Mouse (Mus musculus) midbrain, postnatal 0 days (tissue): ENCODE measurements around the gene Hoxd8. TPM values are rescaled to one million over a fixed set of nuclear protein-coding genes. Genes with fewer than 3 reads are reported as not detected.
A peak's percentile ranks its signal among the peaks of the same experiment; 100 is the strongest.

Experiments
- ATAC-seq: fragments of 200-750 bp; cut with Nextera tagmentation; 2 replicates; pipeline ENCODE4 v1.8.0; 2017; ENCODE audit warnings: moderate number of reproducible peaks, mild to moderate bottlenecking, moderate TSS enrichment, moderate library complexity; ENCODE audit not compliant: low FRiP score
- DNase-seq: peaks from one replicate; pipeline ENCODE4 v3.0.0-alpha.2; 2015; ENCODE audit warnings: low spot score
- H3K27ac ChIP-seq: fragments of 300-500 bp; sonication (generic); 2 replicates; pipeline ENCODE4 v1.5.1; 2014; ENCODE audit warnings: low read depth, mild to moderate bottlenecking, low read length, mixed read lengths
- H3K27me3 ChIP-seq: fragments of 300-500 bp; sonication (generic); 2 replicates; pipeline ENCODE4 v1.6.1; 2014; ENCODE audit warnings: low read length, control low read depth, mixed read lengths; ENCODE audit not compliant: insufficient read depth
- H3K36me3 ChIP-seq: fragments of 300-500 bp; sonication (generic); 2 replicates; pipeline ENCODE4 v1.6.1; 2014; ENCODE audit warnings: low read length, control low read depth, mixed read lengths; ENCODE audit not compliant: insufficient read depth
- H3K4me1 ChIP-seq: fragments of 300-500 bp; sonication (generic); 2 replicates; pipeline ENCODE4 v1.6.1; 2014; ENCODE audit warnings: mild to moderate bottlenecking, control low read depth, antibody characterized with exemption, low read length, mixed read lengths; ENCODE audit not compliant: insufficient read depth
- H3K4me2 ChIP-seq: fragments of 300-500 bp; sonication (generic); 2 replicates; pipeline ENCODE4 v1.6.1; 2014; ENCODE audit warnings: low read depth, mild to moderate bottlenecking, low read length, mixed read lengths; ENCODE audit not compliant: poor library complexity, severe bottlenecking
- H3K4me3 ChIP-seq: fragments of 300-500 bp; sonication (generic); 2 replicates; pipeline ENCODE4 v1.5.1; 2014; ENCODE audit warnings: low read depth, mild to moderate bottlenecking, low read length, moderate library complexity
- H3K9ac ChIP-seq: fragments of 300-500 bp; sonication (generic); replicated peaks from 2 replicates; pipeline ENCODE4 v1.6.1; 2014; ENCODE audit warnings: mild to moderate bottlenecking, low read length, moderate library complexity, mixed read lengths; ENCODE audit not compliant: poor library complexity, severe bottlenecking
- H3K9me3 ChIP-seq: fragments of 300-500 bp; sonication (generic); 2 replicates; pipeline ENCODE4 v1.6.1; 2016; ENCODE audit warnings: low read length, control low read depth
- CTCF ChIP-seq: IDR thresholded peaks from 2 replicates; pipeline ENCODE4 v1.5.1; 2016; ENCODE audit warnings: antibody characterized with exemption, mild to moderate bottlenecking
- WGBS: fragments of 180-500 bp; shearing (Covaris S2); extraction: QIAGEN DNeasy Blood & Tissue Kit; methylation state at CpG from one replicate; pipeline ENCODE4 v1.1.7; 2014; 5-methylcytosine and 5-hydroxymethylcytosine counted together
- polyA plus RNA-seq: library from polyadenylated mRNA; unstranded; fragments of >200 nt; fragmentation: Nextera tagmentation; extraction: Ambion mirVana; gene quantifications from 2 replicates; pipeline ENCODE4 v1.2.1, GENCODE M21; 2015
- total RNA-seq: library from RNA; depleted of rRNA; stranded (reverse); fragments of >200 nt; gene quantifications from 2 replicates; pipeline ENCODE4 v1.2.3, GENCODE M21; 2014

The Hoxd8 gene
- total and polyA plus RNA-seq, 2 experiments from 2014 or later, result 0.05 TPM; not detected in 1

DNA sequence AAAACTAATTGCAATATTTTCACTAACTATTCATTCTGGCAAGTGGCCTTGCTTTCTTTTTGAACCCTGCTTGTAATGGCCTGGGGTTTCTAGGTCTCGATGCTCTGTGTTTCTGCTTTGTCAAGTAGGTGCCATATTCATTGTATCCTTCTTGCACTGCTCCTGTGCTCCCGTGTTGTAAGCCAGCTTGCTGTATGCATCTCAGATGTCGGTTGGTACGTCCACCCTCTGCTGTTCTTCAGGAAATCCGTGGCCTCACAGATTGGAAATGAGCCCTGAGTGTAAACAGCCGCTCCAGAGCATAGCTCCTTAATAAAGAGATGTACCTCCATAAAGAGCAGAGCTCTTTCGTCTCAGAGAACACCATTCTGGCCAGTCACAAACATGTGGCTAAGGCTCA is 3.2 kb downstream of the Hoxd8 start:
- no peak overlapping the region for H3K4me3 ChIP-seq
- H3K9me3 ChIP-seq, result no peaks in the 10 kb centered on the region
- H3K4me2 ChIP-seq, result no peak overlapping the region
- H3K9ac ChIP-seq, result no peak overlapping the region
- TF ChIP-seq CTCF, result no peak
- H3K36me3 ChIP-seq, result no peaks in the 10 kb centered on the region
- H3K4me1 ChIP-seq, result no peaks in the 10 kb centered on the region
- ATAC-seq (no peak), DNase-seq (no peak)
- 5% methylated on average over 7 of the region's 7 CpGs for WGBS
- no peak overlapping the region for H3K27ac ChIP-seq
- peaks cover 91% of the 10 kb centered on the region for H3K27me3 ChIP-seq

DNA sequence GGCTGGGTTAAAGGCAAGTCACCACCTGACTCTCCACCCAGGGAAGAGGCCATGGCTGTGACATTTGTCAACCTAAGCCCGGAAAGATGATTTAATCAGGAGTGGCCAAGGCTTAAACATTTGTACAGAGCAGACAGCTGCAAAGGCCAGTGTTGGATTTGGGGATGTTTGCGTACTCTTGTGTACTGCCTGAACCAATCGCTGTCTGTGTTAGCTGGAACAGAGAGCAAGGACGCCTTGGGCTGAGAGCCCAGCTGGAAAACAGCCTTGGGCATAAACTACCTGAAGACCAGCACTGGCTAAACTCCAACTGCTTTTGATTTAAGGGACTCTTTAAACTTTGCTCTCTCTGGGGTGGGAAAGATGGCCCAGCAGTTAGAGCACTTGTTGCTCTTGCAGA is 4.3 kb downstream of the Hoxd8 start:
- no peak for TF ChIP-seq CTCF
- H3K4me2 ChIP-seq, result no peak overlapping the region
- no peak overlapping the region for H3K4me3 ChIP-seq
- WGBS, result 8% methylated on average over 4 of the region's 4 CpGs
- no peaks in the 10 kb centered on the region for H3K4me1 ChIP-seq
- no peak for DNase-seq
- H3K27ac ChIP-seq, result no peak overlapping the region
- peaks cover 91% of the 10 kb centered on the region for H3K27me3 ChIP-seq
- no peak overlapping the region for H3K9ac ChIP-seq
- no peaks in the 10 kb centered on the region for H3K36me3 ChIP-seq
- H3K9me3 ChIP-seq, result no peaks in the 10 kb centered on the region
- no peak for ATAC-seq

GRCm38 (mm10) chr2:74709465-74710419 is 5.3 kb downstream of the Hoxd8 start:
- ATAC-seq, result no peak
- no peak overlapping the region for H3K4me2 ChIP-seq
- no peak overlapping the region for H3K4me3 ChIP-seq
- TF ChIP-seq CTCF, result no peak
- H3K4me1 ChIP-seq, result no peaks in the 10 kb centered on the region
- H3K9me3 ChIP-seq, result no peaks in the 10 kb centered on the region
- H3K27me3 ChIP-seq, result peaks cover 93% of the 10 kb centered on the region
- H3K36me3 ChIP-seq, result no peaks in the 10 kb centered on the region
- DNase-seq, result no peak
- 4% methylated on average over 5 of the region's 5 CpGs for WGBS
- H3K27ac ChIP-seq, result no peak overlapping the region
- no peak overlapping the region for H3K9ac ChIP-seq

- Histone ChIP-seq H3K9me3 (no peaks in the 10 kb centered on the region), H3K36me3 (no peaks in the 10 kb centered on the region), H3K27ac (no peak overlapping the region), H3K9ac (no peak overlapping the region), H3K27me3 (peaks cover 91% of the 10 kb centered on the region), H3K4me1 (no peaks in the 10 kb centered on the region), H3K4me2 (no peak overlapping the region), H3K4me3 (no peak overlapping the region)
- DNase-seq (no peak), ATAC-seq (no peak)
- under 1% methylated on average over 16 of the region's 16 CpGs for WGBS
- TF ChIP-seq CTCF, result no peak
Observed at GRCm38 (mm10) chr2:74710929-74711543, 6.6 kb downstream of the Hoxd8 start.

DNA sequence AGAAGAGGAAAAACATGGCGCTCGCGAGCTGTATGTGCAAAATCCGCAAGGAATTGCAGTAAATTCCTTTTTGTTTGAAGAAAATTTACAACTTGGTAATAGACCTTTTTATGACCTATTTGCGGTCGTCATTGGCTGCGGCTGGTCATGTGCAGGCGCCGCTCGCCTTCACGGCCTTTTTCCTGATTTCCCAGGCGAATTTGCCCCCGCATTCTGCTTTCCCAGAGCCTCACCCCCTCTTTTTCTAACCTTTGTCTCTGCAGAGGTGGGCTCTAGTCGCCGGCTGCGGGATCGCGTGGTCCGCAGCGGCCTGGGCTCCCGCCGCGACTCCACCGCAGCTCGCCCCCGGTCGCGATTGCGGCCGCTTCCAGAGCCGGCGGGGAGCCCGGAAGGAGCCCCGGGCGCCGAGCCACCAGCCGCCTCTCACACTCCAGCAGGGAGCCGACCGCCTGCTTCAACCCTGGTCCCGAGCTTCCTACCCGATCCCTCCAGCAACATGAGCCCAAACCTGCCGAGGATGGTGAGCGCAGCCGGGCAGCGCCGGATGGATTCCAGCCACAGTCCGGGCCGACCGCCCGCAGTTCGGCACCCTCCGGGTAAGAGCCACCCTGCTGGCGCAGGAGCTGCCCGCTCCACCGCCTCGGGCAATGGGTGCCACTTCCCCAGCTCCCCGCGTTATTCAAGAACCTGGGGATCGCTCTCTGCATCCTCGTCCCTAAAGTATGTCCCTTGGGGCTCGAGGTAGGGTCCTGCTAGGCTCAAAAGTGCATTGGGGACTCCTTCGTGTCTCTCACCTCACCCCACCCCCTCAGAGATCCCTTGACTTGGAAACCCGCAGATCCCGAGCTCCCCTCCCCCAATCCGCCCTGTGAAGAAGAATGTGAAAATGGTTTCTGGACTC is 7.6 kb downstream of the Hoxd8 start, which contains the start of the genes Hoxd3 and Hoxd4:
TSS of gene Hoxd3 (plus strand) at position 207 of the 901 bp plus-strand sequence.
TSS of gene Hoxd4 (plus strand) at position 209 of the 901 bp plus-strand sequence.
- Histone ChIP-seq H3K4me2 (peak within 1 kb of the TSS; percentile 28; the same call in 1 of the 2 replicates), H3K36me3 (no peaks in the 10 kb centered on the region), H3K27ac (no peak within 1 kb of the TSS), H3K4me3 (peak within 1 kb of the TSS; percentile 19; the same call in 1 of the 2 replicates), H3K9me3 (no peaks in the 10 kb centered on the region), H3K4me1 (no peaks in the 10 kb centered on the region), H3K9ac (no peak within 1 kb of the TSS), H3K27me3 (peaks cover 92% of the 10 kb centered on the region)
- ATAC-seq (no peak), DNase-seq (no peak)
- under 1% methylated on average over 65 of the region's 65 CpGs for WGBS
- no peak for TF ChIP-seq CTCF
